Mouse (Mus musculus): ENCODE results near the gene Catsper1. TPM values are rescaled to one million over a fixed set of nuclear protein-coding genes. Genes with fewer than 3 reads are reported as not detected.

The Catsper1 gene
- total and polyA plus RNA-seq, 3 experiments, result not detected

DNA sequence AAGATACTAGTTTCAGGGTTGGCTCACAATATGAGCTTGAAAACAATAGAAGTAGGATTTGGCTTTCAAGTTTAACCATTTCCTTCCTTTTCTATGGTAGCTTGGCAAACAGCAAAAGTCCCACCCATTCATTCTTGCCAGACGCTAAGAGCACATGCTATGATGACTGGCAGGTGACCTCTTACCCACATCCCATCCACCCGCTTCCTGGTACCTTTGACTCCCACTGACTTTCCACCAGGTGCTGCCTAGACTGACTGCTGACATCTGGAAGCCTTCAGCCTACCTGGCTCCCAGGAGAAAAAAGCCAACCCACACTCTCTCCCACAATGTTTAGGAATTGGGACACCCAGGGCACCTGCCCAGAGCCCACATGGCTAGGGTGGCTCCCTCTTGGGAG lies 28.6 kb downstream of the Catsper1 start:
- no peak for DNase-seq (ENCODE audit: low spot score)

DNA sequence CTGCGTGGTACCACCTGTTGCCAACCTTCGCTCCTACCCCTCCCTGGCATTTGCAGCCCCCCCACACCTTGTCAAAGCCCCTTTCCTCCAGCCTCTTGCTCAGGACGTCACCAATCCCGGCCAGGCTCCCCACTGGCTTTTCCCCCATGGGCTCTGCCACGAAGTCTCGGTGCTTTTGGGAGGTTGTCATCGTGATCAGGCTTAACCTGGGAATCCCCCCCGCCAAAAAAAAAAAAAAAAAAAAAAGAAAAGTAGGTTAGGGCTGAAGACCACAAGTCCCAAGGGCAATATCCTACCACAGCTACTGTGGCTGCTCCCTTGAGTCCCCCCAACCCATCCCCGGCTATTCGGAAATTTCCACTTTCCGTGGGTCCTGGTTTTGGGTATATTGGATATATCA lies 30.2 kb downstream of the Catsper1 start:
- TF ChIP-seq POLR2AphosphoS5 (IDR thresholded peaks at IDR 0.05; ENCODE audit: insufficient replicate concordance, low read depth, low read length) (no peak), CTCF (IDR thresholded peaks at IDR 0.05; ENCODE audit: low read depth, low read length) (no peak), TAL1 (conservative IDR thresholded peaks at IDR 0.05; ENCODE audit: low read depth, low read length) (no peak), GATA1 (IDR thresholded peaks at IDR 0.05; ENCODE audit: borderline replicate concordance, low read length) (no peak), GATA2 (IDR thresholded peaks at IDR 0.05; ENCODE audit: borderline replicate concordance, low read depth, low read length) (no peak)
- no peaks in the 10 kb centered on the region for H3K9me3 ChIP-seq (replicated peaks)
- peak overlapping the region; percentile 100 for H3K4me3 ChIP-seq (ENCODE audit: low read depth, low read length)
- peaks cover 40% of the 10 kb centered on the region for H3K4me1 ChIP-seq (ENCODE audit: insufficient read depth, low read depth, low read length)
- no peak for DNase-seq (ENCODE audit: low spot score)
- H3K36me3 ChIP-seq (replicated peaks), result peaks cover 67% of the 10 kb centered on the region
- ATAC-seq (ENCODE audit: extremely low read depth, insufficient number of reproducible peaks, low FRiP score, poor library complexity, severe bottlenecking), result no peak
- no peaks in the 10 kb centered on the region for H3K27me3 ChIP-seq (ENCODE audit: insufficient read depth, low read length)

More for the DNA sequence above, 28.6 kb downstream of the Catsper1 start:
- no peak overlapping the region for H3K4me3 ChIP-seq (ENCODE audit: low read depth, low read length)
- H3K4me1 ChIP-seq (ENCODE audit: insufficient read depth, low read depth, low read length), result peaks cover 33% of the 10 kb centered on the region
- ATAC-seq (ENCODE audit: extremely low read depth, insufficient number of reproducible peaks, low FRiP score, poor library complexity, severe bottlenecking), result no peak
- no peaks in the 10 kb centered on the region for H3K9me3 ChIP-seq (replicated peaks)
- peaks cover 57% of the 10 kb centered on the region for H3K36me3 ChIP-seq (replicated peaks)
- TF ChIP-seq GATA1 (IDR thresholded peaks at IDR 0.05; ENCODE audit: borderline replicate concordance, low read length) (no peak), GATA2 (IDR thresholded peaks at IDR 0.05; ENCODE audit: borderline replicate concordance, low read depth, low read length) (no peak), CTCF (IDR thresholded peaks at IDR 0.05; ENCODE audit: low read depth, low read length) (no peak), TAL1 (conservative IDR thresholded peaks at IDR 0.05; ENCODE audit: low read depth, low read length) (no peak), POLR2AphosphoS5 (IDR thresholded peaks at IDR 0.05; ENCODE audit: insufficient replicate concordance, low read depth, low read length) (no peak)
- no peaks in the 10 kb centered on the region for H3K27me3 ChIP-seq (ENCODE audit: insufficient read depth, low read length)

DNA sequence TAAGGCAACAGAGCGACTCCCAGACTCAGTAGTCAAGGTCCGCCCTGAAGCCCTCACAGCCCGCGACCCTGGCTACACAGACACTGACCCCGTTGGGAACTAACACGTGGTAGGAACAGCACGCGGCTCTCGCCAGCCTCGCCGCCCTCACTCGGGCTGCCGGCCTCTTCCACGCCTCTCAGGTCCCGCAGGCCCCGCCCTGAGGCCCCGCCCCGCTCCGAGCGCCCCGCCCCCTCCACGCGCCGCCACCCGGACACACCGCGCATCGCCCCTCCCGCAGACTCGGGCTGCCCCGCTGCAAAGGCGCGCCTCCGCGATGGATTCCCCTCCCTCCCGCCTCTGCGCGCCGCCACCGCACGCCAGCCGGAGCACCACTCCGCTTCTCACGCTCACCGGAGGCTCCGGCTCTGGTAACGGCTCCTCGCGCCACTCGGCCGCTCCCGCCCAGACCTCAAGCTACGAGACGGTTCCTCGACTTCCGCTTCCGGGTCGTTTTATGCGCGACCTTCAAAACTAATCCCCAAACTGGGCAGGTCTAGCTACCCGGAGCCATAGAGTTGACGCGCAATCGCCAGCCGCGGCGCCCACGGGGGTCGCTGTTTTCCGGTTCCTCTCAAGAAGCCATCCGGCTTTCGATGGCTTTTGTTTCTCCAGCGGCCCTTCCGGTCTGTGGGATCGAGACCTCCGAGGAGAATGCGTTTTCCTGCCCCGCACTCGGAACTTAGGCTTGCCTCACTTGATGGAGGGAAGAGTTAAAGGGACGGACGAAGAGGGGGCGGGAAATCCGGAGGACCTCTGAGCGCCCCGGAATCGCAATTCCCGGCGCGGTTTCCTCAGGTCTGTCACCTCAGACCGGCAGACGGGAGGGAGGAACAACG lies 30.9 kb downstream of the Catsper1 start, which contains the start of gene Eif1ad:
Eif1ad (plus strand) TSS at position 567 of the 878 bp plus-strand sequence.
- DNase-seq (ENCODE audit: low spot score) (peak; percentile 88), ATAC-seq (ENCODE audit: extremely low read depth, insufficient number of reproducible peaks, low FRiP score, poor library complexity, severe bottlenecking) (peak; percentile 75)
- no peaks in the 10 kb centered on the region for H3K9me3 ChIP-seq (replicated peaks)
- TF ChIP-seq TAL1 (conservative IDR thresholded peaks at IDR 0.05; ENCODE audit: low read depth, low read length) (no peak), GATA2 (IDR thresholded peaks at IDR 0.05; ENCODE audit: borderline replicate concordance, low read depth, low read length) (no peak), CTCF (IDR thresholded peaks at IDR 0.05; ENCODE audit: low read depth, low read length) (no peak), GATA1 (IDR thresholded peaks at IDR 0.05; ENCODE audit: borderline replicate concordance, low read length) (no peak), POLR2AphosphoS5 (IDR thresholded peaks at IDR 0.05; ENCODE audit: insufficient replicate concordance, low read depth, low read length) (no peak)
- peaks cover 71% of the 10 kb centered on the region for H3K36me3 ChIP-seq (replicated peaks)
- H3K27me3 ChIP-seq (ENCODE audit: insufficient read depth, low read length), result no peaks in the 10 kb centered on the region
- peaks cover 40% of the 10 kb centered on the region for H3K4me1 ChIP-seq (ENCODE audit: insufficient read depth, low read depth, low read length)
- H3K4me3 ChIP-seq (ENCODE audit: low read depth, low read length), result peak within 1 kb of the TSS; percentile 100

DNA sequence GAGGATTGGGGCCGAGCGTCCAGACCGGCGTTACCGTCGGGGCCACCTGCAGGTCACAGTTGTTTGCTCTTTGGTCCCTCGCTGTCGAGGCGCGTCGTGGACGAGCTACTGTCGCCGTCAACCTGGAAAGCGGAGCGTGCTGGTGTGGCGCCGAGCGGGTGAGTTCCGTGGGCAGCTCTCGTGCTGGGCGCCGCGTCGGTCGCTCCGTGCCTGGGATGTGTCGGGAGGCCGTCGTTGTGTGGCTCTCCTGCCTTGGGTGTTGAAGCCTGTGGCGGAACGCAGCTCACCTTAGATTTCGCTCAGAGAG lies 31.5 kb downstream of the Catsper1 start, which contains the start of gene Banf1:
Banf1 (minus strand) TSS at position 116 of the 307 bp plus-strand sequence.
- H3K27me3 ChIP-seq (ENCODE audit: insufficient read depth, low read length), result no peaks in the 10 kb centered on the region
- ATAC-seq (ENCODE audit: extremely low read depth, insufficient number of reproducible peaks, low FRiP score, poor library complexity, severe bottlenecking) (no peak), DNase-seq (ENCODE audit: low spot score) (no peak)
- H3K4me3 ChIP-seq (ENCODE audit: low read depth, low read length), result peak within 1 kb of the TSS; percentile 100
- peaks cover 40% of the 10 kb centered on the region for H3K4me1 ChIP-seq (ENCODE audit: insufficient read depth, low read depth, low read length)
- H3K36me3 ChIP-seq (replicated peaks), result peaks cover 74% of the 10 kb centered on the region
- no peak for TF ChIP-seq GATA2 (IDR thresholded peaks at IDR 0.05; ENCODE audit: borderline replicate concordance, low read depth, low read length)
- H3K9me3 ChIP-seq (replicated peaks), result no peaks in the 10 kb centered on the region

DNA sequence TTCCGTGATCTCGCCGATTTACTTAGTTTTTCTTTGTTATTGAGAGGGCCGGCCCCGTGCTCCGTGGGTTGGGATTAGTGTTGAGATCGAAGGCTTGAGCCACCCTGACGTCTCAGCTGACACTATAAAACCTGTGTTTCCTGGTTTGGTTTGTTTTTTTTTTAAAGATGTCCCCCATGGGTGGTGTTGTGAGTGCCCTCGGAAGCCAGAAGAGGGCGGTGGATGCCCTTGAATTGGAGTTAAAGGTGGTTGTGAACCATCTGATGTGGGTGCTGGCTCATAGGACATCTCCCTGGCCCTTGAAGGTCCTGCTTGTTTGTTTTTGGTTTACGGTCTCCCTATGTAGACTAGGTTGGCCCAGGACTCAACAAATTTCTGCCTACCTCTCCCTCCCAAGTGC lies 31.9 kb downstream of the Catsper1 start:
- peak overlapping the region; percentile 100 for H3K4me3 ChIP-seq (ENCODE audit: low read depth, low read length)
- peaks cover 76% of the 10 kb centered on the region for H3K36me3 ChIP-seq (replicated peaks)
- DNase-seq (ENCODE audit: low spot score) (no peak), ATAC-seq (ENCODE audit: extremely low read depth, insufficient number of reproducible peaks, low FRiP score, poor library complexity, severe bottlenecking) (no peak)
- no peaks in the 10 kb centered on the region for H3K9me3 ChIP-seq (replicated peaks)
- no peaks in the 10 kb centered on the region for H3K27me3 ChIP-seq (ENCODE audit: insufficient read depth, low read length)
- H3K4me1 ChIP-seq (ENCODE audit: insufficient read depth, low read depth, low read length), result peaks cover 40% of the 10 kb centered on the region
- TF ChIP-seq CTCF (IDR thresholded peaks at IDR 0.05; ENCODE audit: low read depth, low read length) (no peak), POLR2AphosphoS5 (IDR thresholded peaks at IDR 0.05; ENCODE audit: insufficient replicate concordance, low read depth, low read length) (no peak)

DNA sequence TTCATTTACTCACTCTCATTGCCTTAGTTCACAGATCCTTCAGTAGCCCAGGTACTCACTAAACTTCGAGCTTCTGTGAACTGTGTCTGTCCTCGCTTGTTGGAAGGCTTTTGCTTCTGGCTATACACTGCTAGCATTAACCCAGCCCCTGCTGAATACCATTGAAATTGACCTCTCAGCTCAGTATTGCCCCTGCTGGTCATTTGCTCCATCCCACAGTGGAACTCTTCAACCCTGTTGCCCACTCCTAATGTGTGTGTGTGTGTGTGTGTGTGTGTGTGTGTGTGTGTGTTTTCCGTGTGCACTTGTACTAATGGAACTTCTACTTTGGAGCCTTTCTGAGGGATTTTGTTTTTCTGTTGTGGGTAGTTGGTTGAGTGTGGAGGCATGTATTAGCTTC lies 35.4 kb downstream of the Catsper1 start:
- ATAC-seq (ENCODE audit: extremely low read depth, insufficient number of reproducible peaks, low FRiP score, poor library complexity, severe bottlenecking) (no peak), DNase-seq (ENCODE audit: low spot score) (no peak)
- Histone ChIP-seq H3K36me3 (replicated peaks) (peaks cover 75% of the 10 kb centered on the region), H3K4me1 (ENCODE audit: insufficient read depth, low read depth, low read length) (peaks cover 29% of the 10 kb centered on the region), H3K27me3 (ENCODE audit: insufficient read depth, low read length) (no peaks in the 10 kb centered on the region), H3K4me3 (ENCODE audit: low read depth, low read length) (no peak overlapping the region), H3K9me3 (replicated peaks) (no peaks in the 10 kb centered on the region)
- TF ChIP-seq TAL1 (conservative IDR thresholded peaks at IDR 0.05; ENCODE audit: low read depth, low read length), result no peak

DNA sequence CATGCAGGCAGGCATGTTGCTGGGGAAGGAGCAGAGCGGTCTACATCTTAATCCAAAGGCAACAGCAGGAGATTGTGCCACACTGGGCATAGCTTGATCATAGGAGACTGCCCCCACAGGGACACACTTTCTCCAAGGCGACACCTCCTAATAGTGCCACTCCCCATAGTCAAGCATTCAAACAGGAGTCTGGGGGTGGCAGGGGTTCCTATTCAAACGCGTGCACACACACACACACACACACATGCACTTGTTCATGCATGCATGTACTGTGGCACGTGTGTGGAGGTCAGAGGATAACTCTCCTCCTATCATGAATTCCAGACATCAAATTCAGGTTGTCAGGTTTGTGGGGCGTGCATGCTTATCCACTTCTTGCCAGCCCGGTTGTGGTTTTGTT lies 37.2 kb downstream of the Catsper1 start:
- no peaks in the 10 kb centered on the region for H3K27me3 ChIP-seq (ENCODE audit: insufficient read depth, low read length)
- ATAC-seq (ENCODE audit: extremely low read depth, insufficient number of reproducible peaks, low FRiP score, poor library complexity, severe bottlenecking) (no peak), DNase-seq (ENCODE audit: low spot score) (no peak)
- peaks cover 25% of the 10 kb centered on the region for H3K4me1 ChIP-seq (ENCODE audit: insufficient read depth, low read depth, low read length)
- H3K4me3 ChIP-seq (ENCODE audit: low read depth, low read length), result no peak overlapping the region
- H3K9me3 ChIP-seq (replicated peaks), result no peaks in the 10 kb centered on the region
- TF ChIP-seq GATA2 (IDR thresholded peaks at IDR 0.05; ENCODE audit: borderline replicate concordance, low read depth, low read length) (no peak), GATA1 (IDR thresholded peaks at IDR 0.05; ENCODE audit: borderline replicate concordance, low read length) (no peak), POLR2AphosphoS5 (IDR thresholded peaks at IDR 0.05; ENCODE audit: insufficient replicate concordance, low read depth, low read length) (peak; percentile 55; the same call in 1 of the 2 replicates), TAL1 (conservative IDR thresholded peaks at IDR 0.05; ENCODE audit: low read depth, low read length) (no peak), CTCF (IDR thresholded peaks at IDR 0.05; ENCODE audit: low read depth, low read length) (no peak)
- peaks cover 91% of the 10 kb centered on the region for H3K36me3 ChIP-seq (replicated peaks)
